Mouse (Mus musculus) hindbrain, embryonic 13.5 days (tissue): ENCODE measurements at regions not wholly inside any gene's neighbourhood (a gene's known extent, or its start where the extent isn't known, plus 50 kb on each side); places are given as distances from the start of the nearest gene placed in this dataset.

Source experiments
- ATAC-seq: fragments of 200-750 bp; cut with Nextera tagmentation; 2 replicates; pipeline ENCODE4 v1.8.0; 2017; ENCODE audit warnings: moderate TSS enrichment; ENCODE audit not compliant: low FRiP score
- H3K27ac ChIP-seq: fragments of 300-500 bp; sonication (generic); 2 replicates; pipeline ENCODE4 v1.5.1; 2015; ENCODE audit warnings: inconsistent platforms, mild to moderate bottlenecking, moderate library complexity
- H3K27me3 ChIP-seq: fragments of 300-500 bp; sonication (generic); 2 replicates; pipeline ENCODE4 v1.6.1; 2015; ENCODE audit warnings: mild to moderate bottlenecking, inconsistent platforms
- H3K36me3 ChIP-seq: fragments of 300-500 bp; sonication (generic); 2 replicates; pipeline ENCODE4 v1.6.1; 2015; ENCODE audit warnings: mild to moderate bottlenecking, inconsistent platforms
- H3K4me1 ChIP-seq: fragments of 300-500 bp; sonication (generic); replicated peaks from 2 replicates; pipeline ENCODE4 v1.6.1; 2015; ENCODE audit warnings: inconsistent platforms
- H3K4me2 ChIP-seq: fragments of 300-500 bp; sonication (generic); 2 replicates; pipeline ENCODE4 v1.6.1; 2015; ENCODE audit warnings: inconsistent platforms, mild to moderate bottlenecking, moderate library complexity
- H3K4me3 ChIP-seq: fragments of 300-500 bp; sonication (generic); 2 replicates; pipeline ENCODE4 v1.5.1; 2015; ENCODE audit warnings: mild to moderate bottlenecking, inconsistent platforms
- H3K9ac ChIP-seq: fragments of 300-500 bp; sonication (generic); 2 replicates; pipeline ENCODE4 v1.6.1; 2015; ENCODE audit warnings: mild to moderate bottlenecking, inconsistent platforms
- H3K9me3 ChIP-seq: fragments of 300-500 bp; sonication (generic); 2 replicates; pipeline ENCODE4 v1.6.1; 2016; ENCODE audit warnings: inconsistent platforms
- WGBS: fragments of 180-500 bp; shearing (Covaris S2); methylation state at CpG from one replicate; pipeline ENCODE4 v1.1.7; 2015; 5-methylcytosine and 5-hydroxymethylcytosine counted together

DNA sequence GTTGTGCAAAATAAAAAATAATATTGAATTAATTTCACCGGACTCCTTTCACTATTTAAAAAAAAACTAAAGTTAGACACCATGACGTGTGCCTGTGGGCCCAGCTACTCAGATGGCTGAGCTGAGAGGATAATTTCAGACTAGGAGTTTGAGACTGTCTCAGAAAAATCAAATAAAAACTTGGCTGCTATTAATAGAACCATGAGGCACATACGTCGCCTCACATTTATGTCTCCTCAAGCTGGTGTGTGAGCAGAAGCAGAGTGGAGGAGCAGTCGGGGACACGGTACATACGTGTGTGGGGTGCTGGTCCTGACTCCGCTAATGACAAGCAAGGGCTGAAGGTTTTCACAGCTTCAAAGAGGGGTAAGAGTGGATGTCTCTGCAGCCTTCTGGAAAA is 52.8 kb upstream of the Dmrtb1 start:
- peaks cover 50% of the 10 kb centered on the region for H3K4me1 ChIP-seq
- H3K27ac ChIP-seq, result no peak overlapping the region
- H3K4me3 ChIP-seq, result no peak overlapping the region
- H3K4me2 ChIP-seq, result no peak overlapping the region
- no peak for ATAC-seq
- no peak overlapping the region for H3K9ac ChIP-seq
- H3K9me3 ChIP-seq, result no peaks in the 10 kb centered on the region
- WGBS, result 94% methylated on average over 8 of the region's 8 CpGs
- H3K27me3 ChIP-seq, result peaks cover 30% of the 10 kb centered on the region
- H3K36me3 ChIP-seq, result no peaks in the 10 kb centered on the region

DNA sequence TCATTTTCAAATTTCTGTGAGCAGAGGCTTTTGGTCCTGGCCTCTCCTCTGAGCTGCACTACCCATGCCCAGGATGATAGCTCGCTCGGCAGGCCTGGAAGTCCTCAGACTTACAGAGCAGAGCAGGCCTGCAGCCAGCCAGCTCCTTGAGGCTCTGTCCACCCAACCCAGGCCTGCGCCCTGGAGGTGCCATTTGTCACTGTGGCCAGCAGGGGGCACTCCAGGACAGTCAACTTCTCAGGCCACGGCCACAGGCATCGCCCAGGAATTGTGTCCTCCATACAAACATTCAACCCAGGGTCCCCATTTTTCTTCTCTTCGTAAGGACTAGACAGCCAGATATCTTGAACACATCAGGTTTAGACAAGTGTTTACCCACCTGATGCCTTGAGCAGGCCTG is 53.9 kb upstream of the Dmrtb1 start:
- 11% methylated on average over 6 of the region's 6 CpGs for WGBS
- Histone ChIP-seq H3K4me2 (no peak overlapping the region), H3K27me3 (peaks cover 30% of the 10 kb centered on the region), H3K36me3 (no peaks in the 10 kb centered on the region), H3K9ac (no peak overlapping the region), H3K27ac (no peak overlapping the region), H3K4me1 (peaks cover 40% of the 10 kb centered on the region), H3K9me3 (no peaks in the 10 kb centered on the region), H3K4me3 (no peak overlapping the region)
- peak; percentile 73 for ATAC-seq

DNA sequence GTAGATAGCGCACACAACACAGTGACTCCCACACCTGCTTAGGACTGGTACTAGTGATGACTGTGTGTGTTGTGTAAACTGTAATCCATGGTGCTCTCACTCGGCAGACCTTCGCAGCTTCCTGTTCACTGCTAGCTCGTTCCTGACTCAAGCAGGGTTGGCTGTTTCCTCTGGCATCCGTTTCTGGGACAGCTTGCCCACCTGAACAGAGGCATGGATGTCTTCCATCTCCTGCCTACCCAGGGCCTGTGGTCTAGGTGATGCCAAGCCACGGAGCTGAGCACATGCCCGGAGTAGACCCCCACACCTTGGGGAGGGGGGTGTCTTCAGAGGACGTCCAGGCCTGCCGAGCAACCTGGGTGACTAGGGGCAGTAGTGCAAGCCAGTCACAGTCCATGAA is 54.7 kb upstream of the Dmrtb1 start:
- Histone ChIP-seq H3K4me2 (no peak overlapping the region), H3K4me3 (no peak overlapping the region), H3K27ac (no peak overlapping the region), H3K9me3 (no peaks in the 10 kb centered on the region), H3K4me1 (peaks cover 32% of the 10 kb centered on the region), H3K9ac (no peak overlapping the region), H3K36me3 (no peaks in the 10 kb centered on the region), H3K27me3 (peaks cover 35% of the 10 kb centered on the region)
- 88% methylated on average over 9 of the region's 9 CpGs for WGBS
- no peak for ATAC-seq

GRCm38 (mm10) chr4:107739789-107740405 is 55.9 kb upstream of the Dmrtb1 start:
- Histone ChIP-seq H3K9me3 (no peaks in the 10 kb centered on the region), H3K4me2 (no peak overlapping the region), H3K27me3 (peaks cover 25% of the 10 kb centered on the region), H3K27ac (no peak overlapping the region), H3K9ac (no peak overlapping the region), H3K4me3 (no peak overlapping the region), H3K36me3 (no peaks in the 10 kb centered on the region), H3K4me1 (peaks cover 32% of the 10 kb centered on the region)
- WGBS, result 44% methylated on average over 6 of the region's 6 CpGs
- ATAC-seq, result no peak

DNA sequence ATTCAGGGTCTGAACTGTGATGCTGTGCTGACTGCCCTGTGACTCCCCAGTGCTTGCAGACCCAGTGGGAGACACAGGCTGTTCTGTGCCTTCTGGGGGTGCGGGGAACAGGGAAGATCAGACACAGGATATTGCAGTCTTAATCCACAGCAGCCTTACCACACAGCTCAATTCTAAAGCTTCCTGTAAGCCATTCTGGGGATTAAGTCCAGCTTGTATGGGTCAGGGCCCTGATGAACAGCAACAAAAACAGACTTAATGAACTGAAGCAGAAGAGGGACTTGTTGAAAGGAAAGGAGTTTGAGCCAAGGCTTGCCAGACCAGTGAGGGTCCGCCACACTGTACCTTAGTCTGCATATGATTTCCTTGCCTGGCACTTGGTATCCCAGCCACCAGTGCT is 58.4 kb upstream of the Lrp8 start:
- H3K36me3 ChIP-seq, result no peaks in the 10 kb centered on the region
- 77% methylated on average over 2 of the region's 2 CpGs for WGBS
- no peak overlapping the region for H3K4me2 ChIP-seq
- no peak overlapping the region for H3K27ac ChIP-seq
- H3K4me3 ChIP-seq, result no peak overlapping the region
- H3K9ac ChIP-seq, result no peak overlapping the region
- ATAC-seq, result no peak
- peaks cover 19% of the 10 kb centered on the region for H3K27me3 ChIP-seq
- peaks cover 50% of the 10 kb centered on the region for H3K4me1 ChIP-seq
- H3K9me3 ChIP-seq, result no peaks in the 10 kb centered on the region

DNA sequence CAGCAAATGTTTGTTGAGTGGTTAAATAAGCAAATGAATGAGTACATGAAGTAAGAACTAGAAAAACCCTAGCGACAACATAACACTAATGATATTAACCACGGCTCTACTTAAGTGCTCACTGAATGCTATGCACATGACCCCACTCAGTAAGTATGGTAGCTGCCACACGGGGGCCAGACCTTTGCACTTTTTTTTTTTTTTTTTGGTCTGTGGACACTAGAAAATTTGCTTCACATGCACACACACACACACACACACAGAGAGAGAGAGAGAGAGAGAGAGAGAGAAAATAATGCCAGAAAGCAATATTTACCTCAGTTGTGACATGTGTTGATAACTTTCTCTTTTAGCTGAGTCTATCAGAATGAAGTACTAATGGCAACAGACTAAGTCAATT is 55.7 kb upstream of the Lrp8 start:
- H3K9me3 ChIP-seq, result no peaks in the 10 kb centered on the region
- peaks cover 15% of the 10 kb centered on the region for H3K27me3 ChIP-seq
- WGBS, result 65% methylated on average over 3 of the region's 3 CpGs

GRCm38 (mm10) chr4:107746923-107747431 is 55.1 kb upstream of the Lrp8 start:
- ATAC-seq, result no peak
- 83% methylated on average over 5 of the region's 5 CpGs for WGBS
- Histone ChIP-seq H3K9me3 (no peaks in the 10 kb centered on the region), H3K4me1 (peaks cover 33% of the 10 kb centered on the region), H3K4me3 (no peak overlapping the region), H3K4me2 (no peak overlapping the region), H3K27ac (no peak overlapping the region), H3K27me3 (peaks cover 21% of the 10 kb centered on the region), H3K36me3 (no peaks in the 10 kb centered on the region), H3K9ac (no peak overlapping the region)

More for the DNA sequence above, 55.7 kb upstream of the Lrp8 start:
- Histone ChIP-seq H3K9ac (no peak overlapping the region), H3K4me3 (no peak overlapping the region), H3K4me1 (peaks cover 33% of the 10 kb centered on the region), H3K36me3 (no peaks in the 10 kb centered on the region), H3K27ac (no peak overlapping the region), H3K4me2 (no peak overlapping the region)
- no peak for ATAC-seq

DNA sequence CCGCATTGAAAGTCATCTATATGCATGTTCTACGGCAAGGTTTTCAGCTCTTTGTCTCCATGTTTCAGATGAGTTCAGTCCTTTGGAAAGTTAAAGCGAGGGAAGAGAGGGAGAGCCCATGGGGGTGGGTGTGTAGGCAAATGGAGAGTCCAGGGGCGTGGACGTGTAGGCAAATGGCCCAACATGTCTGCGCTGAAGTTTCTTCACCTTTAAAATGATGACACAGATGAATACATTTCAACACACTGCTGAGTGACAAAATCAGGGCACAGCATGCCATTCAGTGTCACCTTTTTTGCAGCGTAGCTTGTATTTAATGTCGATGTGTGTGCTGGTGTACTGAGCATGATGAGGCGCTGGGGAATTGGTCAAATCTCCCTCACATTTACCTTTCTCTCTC is 54.6 kb upstream of the Lrp8 start:
- H3K27me3 ChIP-seq, result peaks cover 23% of the 10 kb centered on the region
- peaks cover 33% of the 10 kb centered on the region for H3K4me1 ChIP-seq
- no peak overlapping the region for H3K9ac ChIP-seq
- H3K9me3 ChIP-seq, result no peaks in the 10 kb centered on the region
- no peak overlapping the region for H3K4me2 ChIP-seq
- H3K4me3 ChIP-seq, result no peak overlapping the region
- no peak for ATAC-seq
- no peaks in the 10 kb centered on the region for H3K36me3 ChIP-seq
- WGBS, result 86% methylated on average over 9 of the region's 9 CpGs
- no peak overlapping the region for H3K27ac ChIP-seq

GRCm38 (mm10) chr4:107747907-107748628 is 54.0 kb upstream of the Lrp8 start:
- Histone ChIP-seq H3K27me3 (peaks cover 22% of the 10 kb centered on the region), H3K9ac (no peak overlapping the region), H3K4me1 (peaks cover 33% of the 10 kb centered on the region), H3K4me2 (no peak overlapping the region), H3K36me3 (no peaks in the 10 kb centered on the region), H3K27ac (no peak overlapping the region), H3K9me3 (no peaks in the 10 kb centered on the region), H3K4me3 (no peak overlapping the region)
- no peak for ATAC-seq
- 81% methylated on average over 13 of the region's 13 CpGs for WGBS

DNA sequence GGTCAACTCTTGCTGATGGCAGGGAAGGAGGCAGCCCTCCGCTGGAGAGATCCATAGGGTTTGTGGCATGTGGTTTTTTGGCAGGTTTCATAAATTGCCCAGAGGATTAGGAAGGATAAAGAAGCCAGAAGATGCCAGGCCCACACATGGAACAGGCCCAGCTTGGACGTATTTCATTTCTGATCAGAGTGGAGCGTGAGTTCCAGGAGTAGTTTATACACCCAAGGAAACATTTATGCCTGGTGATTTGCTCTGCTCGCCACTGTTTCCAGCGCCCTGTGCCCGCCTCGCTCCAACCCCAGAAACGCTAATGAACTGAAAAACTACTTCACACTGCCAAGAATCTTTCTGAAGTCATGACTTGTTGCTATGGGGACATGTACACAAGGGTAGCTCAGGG is 53.0 kb upstream of the Lrp8 start:
- WGBS, result 75% methylated on average over 8 of the region's 8 CpGs
- no peak for ATAC-seq

GRCm38 (mm10) chr4:107750017-107750416 is 52.0 kb upstream of the Lrp8 start:
- peaks cover 35% of the 10 kb centered on the region for H3K4me1 ChIP-seq
- no peak overlapping the region; the same call in 1 of the 2 replicates for H3K27ac ChIP-seq
- no peak overlapping the region; the same call in 1 of the 2 replicates for H3K9ac ChIP-seq
- peaks cover 23% of the 10 kb centered on the region for H3K27me3 ChIP-seq
- no peak for ATAC-seq
- 60% methylated on average over 9 of the region's 9 CpGs for WGBS
- H3K9me3 ChIP-seq, result no peaks in the 10 kb centered on the region
- no peak overlapping the region for H3K4me2 ChIP-seq
- H3K4me3 ChIP-seq, result no peak overlapping the region
- no peaks in the 10 kb centered on the region for H3K36me3 ChIP-seq

More for the DNA sequence above, 53.0 kb upstream of the Lrp8 start:
- Histone ChIP-seq H3K4me3 (no peak overlapping the region), H3K4me2 (no peak overlapping the region), H3K9me3 (no peaks in the 10 kb centered on the region), H3K36me3 (no peaks in the 10 kb centered on the region), H3K9ac (no peak overlapping the region), H3K27ac (no peak overlapping the region), H3K27me3 (peaks cover 18% of the 10 kb centered on the region), H3K4me1 (peaks cover 38% of the 10 kb centered on the region)
